Mouse (Mus musculus): ENCODE measurements around the gene Scamp2. TPM values are rescaled to one million over a fixed set of nuclear protein-coding genes. Genes with fewer than 3 reads are reported as not detected.

The Scamp2 gene
- total RNA-seq, 2 experiments from 2014 or later: 39.6 to 46.4 TPM

DNA sequence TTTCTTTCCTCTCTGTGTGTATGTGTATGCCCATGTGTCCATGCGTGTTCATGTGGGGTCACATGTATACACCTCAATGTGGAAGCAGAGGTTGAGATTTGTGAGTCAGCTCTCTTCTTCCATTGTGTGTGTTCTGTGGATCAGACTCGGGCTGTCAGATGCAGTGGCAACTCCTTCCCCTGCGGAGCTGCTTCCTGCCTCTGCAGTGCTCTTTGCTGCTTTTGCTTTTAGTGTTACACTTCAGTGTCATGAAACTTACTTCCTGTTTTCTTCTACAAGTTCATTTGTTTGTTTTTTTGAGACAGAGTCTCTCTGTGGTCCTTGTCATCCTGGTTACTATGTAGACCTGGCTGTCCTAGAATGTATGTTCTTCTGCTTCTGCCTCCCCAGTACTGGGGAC, 24.2 kb downstream of the Scamp2 start:
- Histone ChIP-seq H3K4me3 (no peak overlapping the region), H3K27ac (no peak overlapping the region)
- no peak for DNase-seq
- TF ChIP-seq CTCF (IDR thresholded peaks at IDR 0.05): no peak
- intact Hi-C loops (cut with DNase I): no loop called here

DNA sequence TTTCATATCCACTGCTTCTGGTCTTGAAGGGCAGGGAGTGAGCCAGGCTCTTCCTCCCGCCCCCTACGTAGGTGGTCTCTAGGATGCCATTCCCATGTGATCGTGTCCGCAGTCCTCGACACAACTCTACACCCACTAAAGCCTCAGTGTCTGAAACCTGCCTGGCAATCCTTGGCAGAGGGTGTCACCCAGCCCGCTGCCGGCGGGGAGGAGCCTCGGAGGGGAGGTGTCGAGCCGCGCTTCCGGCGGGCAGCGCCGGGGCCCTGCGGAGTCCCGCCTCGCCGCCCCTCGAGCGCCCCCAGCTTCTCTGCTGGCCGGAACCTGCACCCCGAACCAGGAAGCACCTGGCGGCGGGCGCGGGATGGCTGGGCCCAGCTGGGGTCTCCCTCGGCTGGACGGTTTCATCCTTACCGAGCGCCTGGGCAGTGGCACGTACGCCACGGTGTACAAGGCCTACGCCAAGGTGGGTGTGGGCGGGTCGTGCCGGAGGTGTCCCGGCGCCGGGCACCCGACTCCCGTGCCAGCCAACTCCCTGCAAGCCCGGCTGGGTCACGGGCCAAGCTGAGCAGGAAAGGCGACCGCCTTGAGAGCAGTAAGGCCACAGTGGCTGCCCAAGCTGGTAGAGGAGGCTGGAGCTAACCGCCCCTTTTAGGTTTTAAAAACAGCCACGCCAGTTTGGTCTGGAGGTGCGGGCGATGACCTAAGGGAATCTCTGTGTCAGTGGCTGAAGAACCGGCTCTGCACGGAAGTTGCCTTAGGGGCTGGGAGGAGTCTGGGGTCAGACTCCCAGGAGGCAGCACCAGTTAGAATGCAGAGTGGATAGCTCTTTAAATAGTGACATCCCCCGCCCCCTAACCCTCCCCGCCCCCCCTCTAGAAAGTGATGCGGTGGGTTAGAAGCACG, 28.7 kb downstream of the Scamp2 start, which contains the start of gene Ulk3:
TSS of gene Ulk3 (plus strand) at position 229 of the 903 bp plus-strand sequence.
- Histone ChIP-seq H3K4me3 (peak within 1 kb of the TSS; percentile 81), H3K27ac (peak within 1 kb of the TSS; percentile 90)
- peak; percentile 51 for TF ChIP-seq CTCF (IDR thresholded peaks at IDR 0.05)
- intact Hi-C loops (cut with DNase I): loop anchor here (2.0 kb wide), 1 partner anchor 43 kb away; no protein-coding TSS in a partner anchor
- DNase-seq: peak; percentile 90

DNA sequence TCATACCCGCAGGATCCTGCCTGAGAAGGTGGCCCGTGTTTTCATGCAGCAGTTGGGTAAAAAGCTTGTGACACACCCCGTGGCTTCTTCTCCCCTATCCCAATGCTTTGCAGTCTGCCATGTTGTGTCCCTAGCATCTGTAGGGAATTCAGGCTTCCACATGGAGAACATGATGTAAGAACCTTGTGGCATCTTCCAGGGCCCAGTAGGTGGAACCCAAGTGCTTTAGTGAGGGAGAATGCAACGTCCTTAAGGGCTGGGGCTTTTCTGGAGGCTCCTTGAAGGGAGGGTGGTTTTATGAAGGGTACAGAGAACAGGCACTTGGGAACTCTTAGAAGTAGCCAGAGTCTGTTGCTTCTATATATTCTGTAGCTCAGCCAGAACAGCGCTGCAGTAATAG, 30.0 kb downstream of the Scamp2 start:
- 0 out of 2 replicates have a peak, but pooled peaks have one; percentile 5 for TF ChIP-seq CTCF (IDR thresholded peaks at IDR 0.05)
- DNase-seq: no peak
- Histone ChIP-seq H3K27ac (no peak overlapping the region), H3K4me3 (no peak overlapping the region)
- intact Hi-C loops (cut with DNase I): no loop called here

DNA sequence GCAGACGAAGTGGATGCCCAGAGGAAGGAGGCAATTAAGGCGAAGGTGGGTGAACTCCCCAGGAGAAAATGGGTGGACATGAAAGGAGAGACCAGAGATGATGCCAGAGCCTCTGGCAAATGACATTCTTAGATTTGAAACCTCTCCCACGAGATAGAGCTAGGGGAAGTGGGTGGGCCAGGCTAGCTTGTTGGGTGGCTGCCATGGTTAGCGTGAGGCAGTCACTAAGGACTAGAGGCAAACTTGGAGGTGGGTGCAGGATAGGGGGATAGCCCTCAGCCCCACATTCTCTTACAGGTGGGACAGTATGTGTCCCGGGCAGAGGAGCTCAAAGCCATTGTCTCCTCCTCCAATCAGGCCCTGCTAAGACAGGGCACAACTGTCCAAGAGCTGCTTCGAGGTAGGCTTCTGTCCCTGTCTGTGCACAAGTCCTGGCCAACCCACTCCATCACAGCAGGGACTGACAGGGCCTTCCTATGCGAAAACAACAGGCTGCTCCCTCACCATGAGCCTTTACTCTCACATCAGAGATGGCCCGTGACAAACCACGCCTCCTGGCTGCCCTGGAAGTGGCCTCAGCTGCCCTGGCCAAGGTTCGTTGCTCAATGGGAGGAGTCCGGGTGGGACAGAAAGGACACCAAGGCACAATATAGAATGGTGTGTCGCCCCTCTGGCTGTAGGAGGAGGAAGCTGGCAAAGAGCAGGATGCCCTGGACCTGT, 32.9 kb downstream of the Scamp2 start:
- Histone ChIP-seq H3K4me3 (no peak overlapping the region), H3K27ac (no peak overlapping the region)
- no peak for DNase-seq
- intact Hi-C loops (cut with DNase I): no loop called here
- no peak for TF ChIP-seq CTCF (IDR thresholded peaks at IDR 0.05)

DNA sequence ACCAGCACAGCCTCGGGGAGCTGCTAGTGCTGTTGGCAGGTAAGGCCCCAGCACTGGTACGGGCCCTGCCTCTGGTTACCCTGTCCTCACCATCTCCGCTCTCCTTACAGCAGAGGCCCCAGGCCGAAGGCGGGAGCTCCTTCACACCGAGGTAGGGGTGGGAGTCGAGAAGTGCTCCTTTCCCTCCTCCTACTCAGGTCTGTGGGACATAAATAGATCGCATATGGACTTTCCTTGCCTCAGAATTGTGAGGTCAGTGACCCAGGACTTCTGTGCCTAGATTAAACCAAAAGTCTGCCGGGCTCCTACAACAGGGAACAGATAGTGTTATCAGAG, 33.4 kb downstream of the Scamp2 start:
- Histone ChIP-seq H3K4me3 (no peak overlapping the region), H3K27ac (no peak overlapping the region)
- DNase-seq: no peak
- no peak for TF ChIP-seq CTCF (IDR thresholded peaks at IDR 0.05)
- intact Hi-C loops (cut with DNase I): no loop called here

DNA sequence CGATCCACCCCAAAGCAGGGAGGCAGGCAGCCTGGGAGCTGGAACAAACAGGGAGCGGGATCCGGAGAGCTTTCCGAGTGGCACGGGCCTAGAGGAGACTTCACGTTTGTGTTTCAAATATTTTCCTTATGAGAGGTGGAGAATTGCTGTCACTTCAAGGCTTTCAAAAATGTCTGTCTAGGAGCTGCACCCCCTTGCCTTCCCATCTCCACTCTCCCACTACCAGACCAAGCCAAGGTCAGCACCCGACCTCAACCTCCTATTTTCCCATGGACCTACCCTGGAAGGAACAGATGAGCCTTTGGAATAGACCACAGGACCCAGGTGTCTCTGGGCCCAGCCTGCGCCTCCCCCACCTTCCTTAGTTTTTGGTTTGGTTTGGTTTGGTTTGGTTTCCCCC, 36.5 kb downstream of the Scamp2 start:
- intact Hi-C loops (cut with DNase I): no loop called here
- no peak overlapping the region for H3K4me3 ChIP-seq
- H3K27ac ChIP-seq: no peak overlapping the region
- DNase-seq: no peak
- no peak for TF ChIP-seq CTCF (IDR thresholded peaks at IDR 0.05)

DNA sequence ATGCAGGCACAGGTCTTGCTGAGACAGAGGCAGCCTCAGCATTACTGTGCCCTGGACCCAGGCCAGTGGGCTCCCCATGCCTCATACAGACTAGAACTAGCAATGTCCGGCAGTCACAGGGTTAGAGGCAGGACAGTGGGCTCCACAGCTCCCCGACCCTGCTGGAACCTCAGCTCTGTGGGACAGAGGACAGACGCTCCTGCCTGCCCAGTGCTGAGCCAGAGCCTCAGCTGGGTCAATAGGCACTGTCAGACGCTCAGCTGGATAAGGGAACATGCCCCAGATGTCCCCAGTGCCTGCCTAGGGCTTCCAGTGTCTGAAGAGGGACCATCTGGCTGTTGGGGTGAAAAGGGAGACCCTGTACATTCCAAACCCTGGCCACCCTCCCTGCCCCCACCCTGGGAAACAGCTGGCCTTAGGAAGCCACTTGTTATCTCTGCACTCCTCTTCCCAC, 37.2 kb downstream of the Scamp2 start:
- DNase-seq: no peak
- intact Hi-C loops (cut with DNase I): no loop called here

DNA sequence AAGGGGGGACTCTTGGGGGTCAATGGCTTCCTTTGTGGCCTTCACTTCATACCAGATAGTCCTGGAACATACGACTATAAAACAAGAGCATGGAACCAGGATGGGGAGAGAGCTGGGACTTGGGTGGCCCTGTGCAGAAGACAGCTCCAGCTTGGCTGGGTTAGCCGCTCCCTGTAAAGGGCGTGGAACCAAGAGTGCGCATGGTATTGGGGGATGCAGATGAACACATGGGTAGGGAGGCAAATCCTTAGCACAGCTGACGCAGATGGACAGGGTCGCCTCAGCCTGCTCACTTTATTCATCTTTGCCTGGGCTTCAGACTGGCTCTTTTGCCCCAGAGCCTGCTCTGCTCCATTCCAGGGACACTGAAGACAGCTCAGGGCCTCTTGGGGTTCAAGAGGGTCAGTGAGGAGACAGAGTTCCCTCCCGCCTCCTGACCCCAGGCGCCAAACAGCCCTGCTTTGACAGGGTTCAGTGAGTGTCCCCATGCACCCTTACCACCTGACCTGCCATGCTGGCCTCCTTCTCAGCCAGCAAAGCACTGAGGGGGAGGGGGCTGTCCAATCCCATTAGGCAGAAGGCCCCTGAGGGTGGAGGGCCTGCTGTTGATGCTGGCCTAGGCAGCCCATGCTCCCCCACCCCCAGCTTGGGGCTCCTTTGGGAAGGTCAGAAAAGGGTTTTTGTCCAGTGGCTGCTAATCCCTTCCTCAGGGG, 38.3 kb downstream of the Scamp2 start:
- H3K27ac ChIP-seq: 0 out of 2 replicates have a peak overlapping the region, but pooled peaks have one; percentile 20
- no peak for TF ChIP-seq CTCF (IDR thresholded peaks at IDR 0.05)
- no peak for DNase-seq
- no peak overlapping the region for H3K4me3 ChIP-seq
- intact Hi-C loops (cut with DNase I): no loop called here

More for the DNA sequence above, 37.2 kb downstream of the Scamp2 start:
- Histone ChIP-seq H3K4me3 (no peak overlapping the region), H3K27ac (no peak overlapping the region)
- no peak for TF ChIP-seq CTCF (IDR thresholded peaks at IDR 0.05)

DNA sequence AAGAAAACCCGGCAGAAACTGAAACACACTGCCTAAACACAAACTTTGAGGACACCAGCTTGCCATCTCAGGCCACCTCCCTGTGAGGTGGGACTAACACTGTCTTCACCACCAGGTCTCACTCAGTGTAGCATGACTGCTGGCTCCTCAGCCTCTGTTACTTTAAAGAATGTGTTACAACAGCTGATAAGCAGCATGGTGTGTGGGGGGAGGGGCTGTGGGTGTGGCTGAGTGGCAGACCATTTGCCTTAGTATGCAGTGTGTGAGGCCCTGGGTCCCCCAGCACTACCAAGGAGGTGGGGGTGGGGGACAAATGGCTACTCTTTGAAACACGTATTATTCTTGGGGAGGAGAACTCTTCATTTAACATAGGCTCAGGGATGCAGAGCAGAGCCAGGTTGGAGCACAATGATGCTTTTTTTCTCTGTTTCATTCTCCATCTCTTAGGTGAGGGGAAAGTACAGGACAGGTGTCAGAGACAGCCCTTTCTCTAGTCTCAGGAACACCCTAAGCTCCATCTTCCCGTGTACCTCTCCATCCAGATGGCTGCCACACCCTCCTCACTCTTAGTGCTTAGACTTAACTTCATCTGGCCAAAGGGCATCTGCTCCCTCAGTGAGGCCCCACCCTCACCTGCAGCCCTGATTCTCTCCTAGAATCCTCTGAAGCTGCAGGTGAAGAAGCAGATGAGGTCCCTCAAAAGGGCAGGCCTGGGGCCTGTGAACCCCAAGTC, 40.0 kb downstream of the Scamp2 start:
- no peak for DNase-seq
- intact Hi-C loops (cut with DNase I): no loop called here
- Histone ChIP-seq H3K4me3 (no peak overlapping the region), H3K27ac (peak overlapping the region; percentile 48)
- no peak for TF ChIP-seq CTCF (IDR thresholded peaks at IDR 0.05)

DNA sequence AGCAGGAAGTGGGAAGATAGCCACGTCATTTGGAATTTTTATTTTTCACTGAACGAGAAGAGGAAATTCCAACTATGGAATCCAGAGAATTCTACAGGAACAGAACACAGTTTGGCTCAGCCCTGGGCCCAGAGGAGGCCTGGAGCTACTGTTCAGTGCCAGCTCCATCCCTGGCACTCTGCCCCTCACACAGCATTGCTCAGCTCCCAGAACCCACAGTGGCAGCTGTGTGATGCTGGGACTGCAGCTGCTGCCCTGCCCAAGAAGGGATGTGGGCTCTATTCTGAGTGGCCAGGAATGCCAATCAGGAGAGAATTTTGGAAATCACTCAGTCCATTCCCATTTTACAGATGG, 40.6 kb downstream of the Scamp2 start:
- TF ChIP-seq CTCF (IDR thresholded peaks at IDR 0.05): no peak
- Histone ChIP-seq H3K27ac (peak overlapping the region; percentile 48), H3K4me3 (no peak overlapping the region)
- intact Hi-C loops (cut with DNase I): no loop called here
- peak; percentile 59 for DNase-seq

DNA sequence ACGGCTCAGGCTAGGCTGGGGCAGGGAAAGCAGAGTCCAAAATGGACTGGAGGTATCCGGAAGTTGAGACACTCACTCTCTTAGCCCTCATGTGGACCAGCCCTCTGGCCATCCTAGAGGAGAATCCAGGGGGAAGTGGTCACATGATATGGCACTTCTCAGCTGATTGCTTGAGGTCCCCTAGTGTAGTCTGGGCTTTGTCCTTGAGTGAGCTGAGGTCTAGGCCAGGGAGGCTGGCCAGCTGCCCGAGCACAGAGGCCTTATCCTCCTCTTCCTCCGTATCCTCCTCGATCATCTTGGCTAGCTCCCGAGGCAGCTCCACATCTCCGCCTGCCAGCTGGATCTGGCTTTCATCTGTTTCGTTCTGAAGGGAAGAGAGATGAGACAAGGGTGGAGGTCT, 41.4 kb downstream of the Scamp2 start:
- intact Hi-C loops (cut with DNase I): no loop called here
- no peak overlapping the region for H3K27ac ChIP-seq
- no peak for TF ChIP-seq CTCF (IDR thresholded peaks at IDR 0.05)
- no peak for DNase-seq
- H3K4me3 ChIP-seq: no peak overlapping the region

DNA sequence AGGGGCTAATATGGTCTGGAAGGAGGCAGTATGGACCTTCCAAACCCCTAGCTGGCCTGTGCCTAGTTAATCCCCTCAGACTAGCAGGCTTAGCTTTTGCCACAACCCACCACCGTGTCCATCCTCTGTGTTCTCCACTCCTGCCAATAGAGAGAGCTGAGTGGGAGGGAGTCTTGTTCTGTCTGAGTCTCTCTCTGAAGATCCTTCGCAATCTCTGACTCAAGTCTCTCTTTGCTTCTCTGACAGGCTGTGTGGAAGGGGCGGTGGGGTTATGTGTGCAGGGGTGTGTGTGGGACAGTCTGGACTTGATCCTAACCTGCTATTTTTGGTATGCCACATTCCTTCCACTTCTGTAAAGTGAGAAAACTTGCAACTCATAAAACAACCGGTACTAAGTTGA, 44.1 kb downstream of the Scamp2 start:
- no peak for TF ChIP-seq CTCF (IDR thresholded peaks at IDR 0.05)
- intact Hi-C loops (cut with DNase I): no loop called here
- DNase-seq: no peak

More for the DNA sequence above, 44.1 kb downstream of the Scamp2 start:
- Histone ChIP-seq H3K27ac (no peak overlapping the region), H3K4me3 (no peak overlapping the region)

All from gastrocnemius, adult 2 months (tissue).